Mouse (Mus musculus) frontal cortex, postnatal 10 days (tissue): ENCODE data around the gene Metrn.

ENCODE experiments used
- DNase-seq, 2 experiments: peaks; one replicate each; pipeline ENCODE4 v3.0.0; 2022; ENCODE audit warnings: low spot score in 2 of 2, mixed read lengths in 1 of 2

Metrn gene

GRCm38 (mm10) chr17:25769331-25769730 is 27.6 kb downstream of the Metrn start:
- DNase-seq = no peak

- DNase-seq = no peak
Observed at GRCm38 (mm10) chr17:25765886-25766285, 31.1 kb downstream of the Metrn start.

GRCm38 (mm10) chr17:25762591-25762990 is 34.3 kb downstream of the Metrn start:
- DNase-seq = no peak

- DNase-seq = no peak
Observed at GRCm38 (mm10) chr17:25761561-25761970, 35.4 kb downstream of the Metrn start.

- no peak for DNase-seq
Observed at GRCm38 (mm10) chr17:25760148-25760547, 36.8 kb downstream of the Metrn start.

- no peak for DNase-seq
Observed at GRCm38 (mm10) chr17:25757691-25758090, 39.2 kb downstream of the Metrn start.

- no peak for DNase-seq
Observed at GRCm38 (mm10) chr17:25756378-25757242, 40.3 kb downstream of the Metrn start.

GRCm38 (mm10) chr17:25755627-25756377 is 41.1 kb downstream of the Metrn start:
- DNase-seq = no peak

GRCm38 (mm10) chr17:25755086-25755485 is 41.9 kb downstream of the Metrn start:
- no peak for DNase-seq

GRCm38 (mm10) chr17:25754241-25754640 is 42.7 kb downstream of the Metrn start, which contains the start of gene Msln:
Msln (minus strand) TSS chr17:25754378.
- DNase-seq = no peak

GRCm38 (mm10) chr17:25751446-25751845 is 45.5 kb downstream of the Metrn start:
- DNase-seq = peak in 1 of 2 experiments; percentile 44

- no peak for DNase-seq
Observed at GRCm38 (mm10) chr17:25749314-25749713, 47.6 kb downstream of the Metrn start.

- no peak for DNase-seq
Observed at GRCm38 (mm10) chr17:25748238-25748637, 48.7 kb downstream of the Metrn start.

- DNase-seq = no peak
Observed at GRCm38 (mm10) chr17:25744311-25744710, 52.6 kb downstream of the Metrn start.

- no peak for DNase-seq
Observed at GRCm38 (mm10) chr17:25743831-25744230, 53.1 kb downstream of the Metrn start.
